Comparison of ENCODE assay signal across 8 mouse cellular contexts in genomic region chrX:152368397-152369273, GRCm38 (mm10). TPM values are rescaled to one million over a fixed set of nuclear protein-coding genes. Genes with fewer than 3 reads are reported as not detected.
DNase-seq lines count a peak whose midpoint lies in the region; ATAC-seq and TF ChIP-seq lines count a peak whose summit lies in the region.

Gene Gpr173 (minus strand): TSS chrX:152368704.

- peak within 1 kb of the TSS; percentile 48 for H3K4me2 ChIP-seq in hindbrain, embryonic 16.5 days (ENCODE audit: low read length)

- H3K36me3 ChIP-seq in hindbrain, embryonic 16.5 days (ENCODE audit: control insufficient read depth, insufficient read depth, low read length), result no peaks in the 10 kb centered on the region

- H3K4me3 ChIP-seq in cortical plate, adult 2 months (ENCODE audit: insufficient read depth, low read length), result peak within 1 kb of the TSS; percentile 96
- peak within 1 kb of the TSS; percentile 67 for H3K4me3 ChIP-seq in gastrocnemius, adult 2 months
- H3K4me3 ChIP-seq in hindbrain, embryonic 16.5 days (ENCODE audit: low read length), result peak within 1 kb of the TSS; percentile 53

- TF ChIP-seq POLR2A in cortical plate, adult 2 months (IDR thresholded peaks at IDR 0.05; ENCODE audit: extremely low read depth, insufficient read depth, low read length), result no peak

- peak within 1 kb of the TSS; percentile 87 for H3K27ac ChIP-seq in cortical plate, adult 2 months (ENCODE audit: insufficient read depth, low read length)
- peak within 1 kb of the TSS; percentile 73 for H3K27ac ChIP-seq in gastrocnemius, adult 2 months
- peak within 1 kb of the TSS; percentile 86 for H3K27ac ChIP-seq in hindbrain, embryonic 16.5 days (ENCODE audit: low read depth, low read length)

- H3K9me3 ChIP-seq in hindbrain, embryonic 16.5 days (ENCODE audit: control insufficient read depth, low read length), result no peaks in the 10 kb centered on the region

- intact Hi-C loops in gastrocnemius, adult 2 months (cut with DNase I), result no loop called here

- TF ChIP-seq CTCF in cortical plate, adult 2 months (IDR thresholded peaks at IDR 0.05; ENCODE audit: extremely low read depth, insufficient read depth, low read length), result no peak
- TF ChIP-seq CTCF in gastrocnemius, adult 2 months (IDR thresholded peaks at IDR 0.05), result no peak

- WGBS in hindbrain, embryonic 16.5 days, result 10% methylated on average over 21 of the region's 24 CpGs

- peak within 1 kb of the TSS; percentile 71 for H3K9ac ChIP-seq in hindbrain, embryonic 16.5 days (ENCODE audit: low read depth, low read length)

- peak; percentile 70 for DNase-seq in ZHBTc4 (ENCODE audit: low read depth, low spot score)
- peak; percentile 59 for DNase-seq in gastrocnemius, adult 2 months
- peak; percentile 27 to 49 for DNase-seq in left cerebral cortex, adult 8-10 months (ENCODE audit: low spot score in 2 of 2)
- peak; percentile 50 to 69 for DNase-seq in lung, postnatal 4 days
- peak; percentile 38 to 41 for DNase-seq in right cerebral cortex, postnatal 36 days (ENCODE audit: low spot score in 2 of 2)
- DNase-seq in thymus, postnatal 4 days, result no peak

- no peaks in the 10 kb centered on the region; the same call in 1 of the 2 replicates for H3K4me1 ChIP-seq in cortical plate, adult 2 months (ENCODE audit: control insufficient read depth, insufficient read depth, low read length)
- H3K4me1 ChIP-seq in hindbrain, embryonic 16.5 days (ENCODE audit: control insufficient read depth, insufficient read depth, low read depth, low read length), result peaks cover 5% of the 10 kb centered on the region; the same call in 1 of the 2 replicates

- ATAC-seq in hindbrain, embryonic 16.5 days, result peak; percentile 97

- peaks cover 4% of the 10 kb centered on the region; the same call in 1 of the 2 replicates for H3K27me3 ChIP-seq in hindbrain, embryonic 16.5 days (replicated peaks; ENCODE audit: control insufficient read depth, insufficient read depth, low read length)

RNA-seq across cellular contexts. Expression of gene Gpr173, which starts in this region (rescaled TPM):
- 8.7 and 8.8 TPM in 2 replicates for polyA plus RNA-seq in cortical plate, adult 2 months (2012; rRNA removed)
- under 1 TPM in 1 of 2 experiments, not detected in 1; 0.39 TPM for total RNA-seq in gastrocnemius, adult 2 months (2021)
- 8.5 and 10.7 TPM in 2 replicates for polyA plus RNA-seq in hindbrain, embryonic 16.5 days (2015; fragmentation: Nextera tagmentation; extraction: Ambion mirVana)
- 10 to 100 TPM; 13.9 to 16.2 (median 14.5) TPM for total RNA-seq in left cerebral cortex, adult 8-10 months (2022)

Comparison
In these comparisons a context has a peak if more than half of its experiments do, and no peak if none do; other contexts are left out.
1. RNA of gene Gpr173 (total RNA-seq): 13.9 to 16.2 TPM in left cerebral cortex, adult 8-10 months; 0.39 TPM in gastrocnemius, adult 2 months; every median in the first group is over 10 times any median in the second.
2. Peak in DNase-seq, H3K4me3 ChIP-seq and H3K27ac ChIP-seq in gastrocnemius, adult 2 months; RNA of the gene not detected or under 1 TPM.
3. Peak in every context shown above with its lines, with median percentiles within 50 percentile points of each other: H3K27ac ChIP-seq and H3K4me3 ChIP-seq.